Mouse (Mus musculus) kidney, adult 2 months (tissue): ENCODE measurements around the gene Clca3a1.
"Not testable (repeated sequence)": the region's sequence is repeated elsewhere in the genome, so short reads cannot be mapped to it uniquely, and the experiment has no call there.

Experiments used
- CTCF ChIP-seq: fragments of 200-500 bp; conservative IDR thresholded peaks from 2 replicates; pipeline ENCODE4 v1.5.1; 2011; ENCODE audit warnings: low read depth, mild to moderate bottlenecking, control low read depth, low read length, moderate library complexity, mixed read lengths; ENCODE audit not compliant: insufficient read depth, insufficient read length
- POLR2A ChIP-seq: fragments of 200-500 bp; IDR thresholded peaks from one replicate; pipeline ENCODE4 v1.6.1; 2011; ENCODE audit warnings: low read depth, low read length, control low read depth

GRCm38 (mm10) chr3:144738396-144738795 lies 22.4 kb downstream of the Clca3a1 start:
- not testable (repeated sequence) for TF ChIP-seq CTCF, POLR2A
